Mouse (Mus musculus) heart, adult 18-20 months (tissue): ENCODE data around the gene Gm10334. TPM values are rescaled to one million over a fixed set of nuclear protein-coding genes. Genes with fewer than 3 reads are reported as not detected.
"Not testable (repeated sequence)": the region's sequence is repeated elsewhere in the genome, so short reads cannot be mapped to it uniquely, and the experiment has no call there.

ENCODE experiments used
- DNase-seq, 2 experiments: peaks; one replicate each; pipeline ENCODE4 v3.0.0; 2021 to 2022; ENCODE audit warnings: mixed read lengths in 1 of 2
- long read RNA-seq, 2 experiments: library from polyadenylated mRNA; stranded (forward); transcript quantifications; one replicate each; pipeline ENCODE4 v2.0.0; 2021
- total RNA-seq, 2 experiments: library from RNA; stranded (reverse); gene quantifications; 2 replicates each; pipeline ENCODE4 v1.2.3; 2021

Gm10334 gene
- not detected for total RNA-seq
- long read RNA-seq, experiment 1: 0 reads
- long read RNA-seq, experiment 2: 0 reads

- not testable (repeated sequence) for DNase-seq
Observed at GRCm38 (mm10) chr6:41446045-41446444, at the start of gene Gm10334. Gene Gm10334, minus strand, starts transcription at chr6:41446145.

- DNase-seq: not testable (repeated sequence)
Observed at GRCm38 (mm10) chr6:41458632-41459031, 12.7 kb upstream of the Gm10334 start, which contains the start of gene Prss1. Gene Prss1, plus strand, starts transcription at chr6:41458932.

- DNase-seq: not testable (repeated sequence)
Observed at GRCm38 (mm10) chr6:41442261-41442660, 3.7 kb downstream of the Gm10334 start.

Other genes starting within 250 kb of the Gm10334 start
- gene Try4, start 143.9 kb downstream of the Gm10334 start, total RNA-seq: not detected
- gene Try5, start 129.3 kb downstream of the Gm10334 start, total RNA-seq: not detected
- gene Try10, start 92.0 kb downstream of the Gm10334 start, total RNA-seq: not detected
- gene Prss3, start 68.5 kb downstream of the Gm10334 start, total RNA-seq: not detected
- gene Gm5771, start 53.8 kb downstream of the Gm10334 start, total RNA-seq: not detected
- gene Prss1, start 12.8 kb upstream of the Gm10334 start, total RNA-seq: not detected
- not detected for gene Prss2, start 75.6 kb upstream of the Gm10334 start, total RNA-seq
- 1 to 10 TPM; 1.3 to 1.8 TPM for gene Ephb6, start 159.3 kb upstream of the Gm10334 start, total RNA-seq
- not detected for gene Trpv6, start 190.3 kb upstream of the Gm10334 start, total RNA-seq
- gene Trpv5, start 234.6 kb upstream of the Gm10334 start, total RNA-seq: not detected
- gene Llcfc1, start 238.3 kb upstream of the Gm10334 start, total RNA-seq: not detected